In genomic region chr3:105568851-105569250, GRCm38 (mm10) we compare ENCODE assay signal across 17 mouse cellular contexts.
DNase-seq lines count a peak whose midpoint lies in the region; ATAC-seq and TF ChIP-seq lines count a peak whose summit lies in the region.
"Had no signal": no experiment of that assay in that cellular context is flagged by ENCODE, and none has a peak within 500 bp of the region (broad histone marks: within the 10 kb centered on the region; RNA-seq: fewer than 3 reads in every experiment).

No protein-coding gene starts in this region.

- WGBS in neural tube, embryonic 13.5 days, result 69% methylated on average over 9 of the region's 9 CpGs
- 70% methylated on average over 9 of the region's 9 CpGs for WGBS in hindbrain, embryonic 10.5 days
- WGBS in midbrain, embryonic 12.5 days, result 73% methylated on average over 9 of the region's 9 CpGs
- 76% methylated on average over 9 of the region's 9 CpGs for WGBS in stomach, postnatal 0 days

- H3K9me3 ChIP-seq in neural tube, embryonic 13.5 days, result no peaks in the 10 kb centered on the region
- H3K9me3 ChIP-seq in hindbrain, embryonic 10.5 days, result no peaks in the 10 kb centered on the region
- H3K9me3 ChIP-seq in midbrain, embryonic 12.5 days, result no peaks in the 10 kb centered on the region
- no peaks in the 10 kb centered on the region for H3K9me3 ChIP-seq in stomach, postnatal 0 days (ENCODE audit: control insufficient read depth, low read length)
- H3K9me3 ChIP-seq: embryonic facial prominence, embryonic 13.5 days had no signal

- peak; percentile 35; the same call in 1 of the 2 replicates for TF ChIP-seq CTCF in stomach, postnatal 0 days (IDR thresholded peaks at IDR 0.05; ENCODE audit: low read depth)

- 0 out of 2 replicates have a peak, but pooled peaks have one; percentile 5 for ATAC-seq in neural tube, embryonic 13.5 days (ENCODE audit: low read depth)
- ATAC-seq in midbrain, embryonic 12.5 days (ENCODE audit: low FRiP score, low read depth), result no peak; the same call in 1 of the 2 replicates
- ATAC-seq in stomach, postnatal 0 days (ENCODE audit: low FRiP score, low TSS enrichment), result no peak
- ATAC-seq: liver, postnatal 0 days had no signal

- H3K4me1 ChIP-seq in neural tube, embryonic 13.5 days (replicated peaks), result peaks cover 52% of the 10 kb centered on the region
- peaks cover 40% of the 10 kb centered on the region for H3K4me1 ChIP-seq in hindbrain, embryonic 10.5 days (replicated peaks)
- H3K4me1 ChIP-seq in midbrain, embryonic 12.5 days, result peaks cover 54% of the 10 kb centered on the region
- no peaks in the 10 kb centered on the region for H3K4me1 ChIP-seq in stomach, postnatal 0 days (replicated peaks; ENCODE audit: control insufficient read depth, insufficient read depth)
- H3K4me1 ChIP-seq: embryonic facial prominence, embryonic 13.5 days had no signal

- H3K9ac ChIP-seq in neural tube, embryonic 13.5 days, result no peak overlapping the region
- no peak overlapping the region for H3K9ac ChIP-seq in midbrain, embryonic 12.5 days (replicated peaks)
- H3K9ac ChIP-seq in stomach, postnatal 0 days (ENCODE audit: low read length), result no peak overlapping the region
- H3K9ac ChIP-seq: embryonic facial prominence, embryonic 13.5 days; liver, postnatal 0 days had no signal

- no peak for TF ChIP-seq EP300 in stomach, postnatal 0 days (optimal IDR thresholded peaks at IDR 0.05)

- no peaks in the 10 kb centered on the region for H3K36me3 ChIP-seq in neural tube, embryonic 13.5 days
- no peaks in the 10 kb centered on the region for H3K36me3 ChIP-seq in hindbrain, embryonic 10.5 days
- no peaks in the 10 kb centered on the region for H3K36me3 ChIP-seq in midbrain, embryonic 12.5 days
- no peaks in the 10 kb centered on the region for H3K36me3 ChIP-seq in stomach, postnatal 0 days (ENCODE audit: control insufficient read depth, insufficient read depth, low read length)
- H3K36me3 ChIP-seq: embryonic facial prominence, embryonic 13.5 days had no signal

- DNase-seq in neural tube, embryonic 10.5 days (ENCODE audit: extremely low spot score, low spot score), result no peak
- DNase-seq in hindbrain, embryonic 10.5 days (ENCODE audit: low spot score), result no peak
- no peak for DNase-seq in stomach, postnatal 0 days (ENCODE audit: low spot score)
- DNase-seq in kidney, postnatal 25 days, result no peak
- DNase-seq in adrenal gland, postnatal 14 days, result no peak
- DNase-seq in urinary bladder, adult 2 months (ENCODE audit: low spot score), result no peak
- DNase-seq: adrenal gland, postnatal 25 days; cerebellum, adult 8-10 months; heart, adult 18-20 months; kidney, adult 2 months; kidney, postnatal 14 days; liver; liver, postnatal 0 days; thymus, adult 18-20 months had no signal

- H3K4me3 ChIP-seq in neural tube, embryonic 13.5 days, result no peak overlapping the region
- H3K4me3 ChIP-seq in hindbrain, embryonic 10.5 days, result no peak overlapping the region
- no peak overlapping the region for H3K4me3 ChIP-seq in midbrain, embryonic 12.5 days
- H3K4me3 ChIP-seq in stomach, postnatal 0 days (ENCODE audit: low read depth, low read length), result no peak overlapping the region
- H3K4me3 ChIP-seq: embryonic facial prominence, embryonic 13.5 days had no signal

- 0 out of 2 replicates have a peak overlapping the region, but pooled peaks have one; percentile 20 for H3K4me2 ChIP-seq in neural tube, embryonic 13.5 days
- no peak overlapping the region for H3K4me2 ChIP-seq in midbrain, embryonic 12.5 days (replicated peaks)
- no peak overlapping the region for H3K4me2 ChIP-seq in stomach, postnatal 0 days (replicated peaks; ENCODE audit: low read depth)
- H3K4me2 ChIP-seq: embryonic facial prominence, embryonic 13.5 days had no signal

- H3K27ac ChIP-seq in neural tube, embryonic 13.5 days (replicated peaks), result peak overlapping the region; percentile 74
- peak overlapping the region; percentile 53; the same call in 1 of the 2 replicates for H3K27ac ChIP-seq in hindbrain, embryonic 10.5 days
- H3K27ac ChIP-seq in midbrain, embryonic 12.5 days (replicated peaks), result peak overlapping the region; percentile 79
- no peak overlapping the region for H3K27ac ChIP-seq in stomach, postnatal 0 days (replicated peaks)
- H3K27ac ChIP-seq: embryonic facial prominence, embryonic 13.5 days had no signal

- no peaks in the 10 kb centered on the region for H3K27me3 ChIP-seq in neural tube, embryonic 13.5 days
- peaks cover 2% of the 10 kb centered on the region; the same call in 1 of the 2 replicates for H3K27me3 ChIP-seq in hindbrain, embryonic 10.5 days (ENCODE audit: insufficient read depth, poor library complexity, severe bottlenecking)
- peaks cover 5% of the 10 kb centered on the region; the same call in 1 of the 2 replicates for H3K27me3 ChIP-seq in midbrain, embryonic 12.5 days
- no peaks in the 10 kb centered on the region for H3K27me3 ChIP-seq in stomach, postnatal 0 days (ENCODE audit: control insufficient read depth, insufficient read depth, low read length)
- H3K27me3 ChIP-seq: embryonic facial prominence, embryonic 13.5 days had no signal
